Mouse (Mus musculus) ovary, postnatal 36 days (tissue): Measurements from ENCODE around the gene Trip6.

Experiments
- DNase-seq: peaks from one replicate; pipeline ENCODE4 v3.0.0; 2022; ENCODE audit warnings: low spot score, mixed read lengths

The Trip6 gene

GRCm38 (mm10) chr5:137338663-137339289 is 24.6 kb upstream of the Trip6 start:
- peak; percentile 47 for DNase-seq

GRCm38 (mm10) chr5:137338256-137338655 is 24.1 kb upstream of the Trip6 start:
- DNase-seq = peak; percentile 92

- DNase-seq = no peak
These were observed 23.0 kb upstream of the Trip6 start for GRCm38 (mm10) chr5:137337190-137337589.

- no peak for DNase-seq
These were observed 20.9 kb upstream of the Trip6 start for GRCm38 (mm10) chr5:137335066-137335465.

GRCm38 (mm10) chr5:137334317-137334716 is 20.1 kb upstream of the Trip6 start:
- no peak for DNase-seq

- DNase-seq = peak; percentile 91
These were observed 19.4 kb upstream of the Trip6 start, which contains the start of gene Slc12a9 for GRCm38 (mm10) chr5:137333512-137334174. Slc12a9 (minus strand) TSS chr5:137333597.

- no peak for DNase-seq
These were observed 18.8 kb upstream of the Trip6 start for GRCm38 (mm10) chr5:137332857-137333511.

GRCm38 (mm10) chr5:137330910-137331309 is 16.7 kb upstream of the Trip6 start:
- DNase-seq = no peak

GRCm38 (mm10) chr5:137320996-137321395 is 6.8 kb upstream of the Trip6 start:
- no peak for DNase-seq

GRCm38 (mm10) chr5:137318570-137318969 is 4.4 kb upstream of the Trip6 start:
- no peak for DNase-seq

GRCm38 (mm10) chr5:137317361-137317760 is 3.2 kb upstream of the Trip6 start:
- no peak for DNase-seq

- peak; percentile 56 for DNase-seq
These were observed 1.1 kb upstream of the Trip6 start for GRCm38 (mm10) chr5:137315084-137315903.

- DNase-seq = peak; percentile 26
These were observed 575 bp downstream of the Trip6 start for GRCm38 (mm10) chr5:137313466-137314192.

- no peak for DNase-seq
These were observed 5.8 kb downstream of the Trip6 start for GRCm38 (mm10) chr5:137308356-137308755.

- peak; percentile 88 for DNase-seq
These were observed 6.9 kb downstream of the Trip6 start, which contains the start of gene Srrt for GRCm38 (mm10) chr5:137307071-137307912. Srrt (minus strand) TSS chr5:137307674.

GRCm38 (mm10) chr5:137306439-137307005 is 7.7 kb downstream of the Trip6 start:
- no peak for DNase-seq

GRCm38 (mm10) chr5:137305822-137306221 is 8.4 kb downstream of the Trip6 start:
- no peak for DNase-seq

- no peak for DNase-seq
These were observed 9.4 kb downstream of the Trip6 start for GRCm38 (mm10) chr5:137304816-137305215.

GRCm38 (mm10) chr5:137304165-137304564 is 10.0 kb downstream of the Trip6 start:
- DNase-seq = no peak

- no peak for DNase-seq
These were observed 10.6 kb downstream of the Trip6 start for GRCm38 (mm10) chr5:137303609-137304008.
